ENCODE assay signal across 19 mouse cellular contexts in the genomic region with DNA sequence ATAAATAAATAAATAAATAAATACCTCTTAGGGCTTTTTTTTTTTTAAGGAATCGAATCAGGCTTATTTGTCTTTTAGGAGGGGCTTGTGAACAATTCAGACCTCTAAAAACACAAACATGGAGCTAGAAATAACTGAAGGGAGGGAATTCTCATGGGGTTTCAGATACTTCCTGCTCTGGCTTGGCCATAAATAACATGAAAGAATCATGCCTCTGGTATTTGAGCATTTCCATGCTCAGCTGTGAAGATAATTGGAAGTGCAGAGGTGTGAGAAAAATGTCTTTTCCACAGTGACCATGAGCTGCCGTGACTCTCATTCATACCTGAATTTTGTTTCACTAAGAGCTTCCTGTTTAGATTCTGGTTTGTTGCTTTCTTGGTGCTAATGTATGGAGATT.
A peak's percentile ranks its signal among the peaks of the same experiment; 100 is the strongest.
DNase-seq lines count a peak whose midpoint lies in the region; ATAC-seq and TF ChIP-seq lines count a peak whose summit lies in the region.
"Had no signal": no experiment of that assay in that cellular context is flagged by ENCODE, and none has a peak within 500 bp of the region (broad histone marks: within the 10 kb centered on the region; RNA-seq: fewer than 3 reads in every experiment).

No protein-coding gene starts in this region.

- H3K27me3 ChIP-seq in heart, embryonic 16.5 days (ENCODE audit: control insufficient read depth, insufficient read depth, low read length): no peaks in the 10 kb centered on the region
- H3K27me3 ChIP-seq in forebrain, embryonic 15.5 days: no peaks in the 10 kb centered on the region
- H3K27me3 ChIP-seq: hindbrain, embryonic 12.5 days; midbrain, embryonic 12.5 days; neural tube, embryonic 15.5 days had no signal

- no peak overlapping the region for H3K4me3 ChIP-seq in heart, embryonic 16.5 days (ENCODE audit: low read length)
- no peak overlapping the region for H3K4me3 ChIP-seq in forebrain, embryonic 15.5 days
- H3K4me3 ChIP-seq: hindbrain, embryonic 12.5 days; midbrain, embryonic 12.5 days; myocyte; neural tube, embryonic 15.5 days had no signal

- no peak for TF ChIP-seq CTCF in brain, embryonic 14.5 days (IDR thresholded peaks at IDR 0.05; ENCODE audit: borderline replicate concordance, extremely low read depth, insufficient read depth, insufficient read length)

- peak; percentile 79 for ATAC-seq in heart, embryonic 16.5 days (replicated peaks; ENCODE audit: extremely low read depth, insufficient read depth, low FRiP score)
- no peak for ATAC-seq in forebrain, embryonic 15.5 days (replicated peaks)

- H3K27ac ChIP-seq in heart, embryonic 16.5 days (ENCODE audit: low read length): peak overlapping the region; percentile 56
- no peak overlapping the region for H3K27ac ChIP-seq in forebrain, embryonic 15.5 days (replicated peaks)
- H3K27ac ChIP-seq: hindbrain, embryonic 12.5 days; macrophage; midbrain, embryonic 12.5 days; neural tube, embryonic 15.5 days; stomach, postnatal 0 days had no signal

- DNase-seq in heart, adult 11 months: peak; percentile 90
- DNase-seq in heart, postnatal 4 days: no peak
- peak; percentile 22 for DNase-seq in kidney, adult 9 months
- no peak for DNase-seq in kidney, adult 18-20 months
- peak; percentile 25 for DNase-seq in brain, embryonic 14.5 days (ENCODE audit: low read depth)
- no peak for DNase-seq in urinary bladder, postnatal 4 days (ENCODE audit: low spot score in 2 of 2)
- DNase-seq: cerebellum, postnatal 10 days; gastrocnemius, postnatal 10 days; lung, adult 2 months; right cerebral cortex, postnatal 25 days; thymus, postnatal 14 days had no signal

- no peaks in the 10 kb centered on the region for H3K9me3 ChIP-seq in heart, embryonic 16.5 days (replicated peaks; ENCODE audit: control insufficient read depth, low read length)
- no peaks in the 10 kb centered on the region for H3K9me3 ChIP-seq in forebrain, embryonic 15.5 days
- H3K9me3 ChIP-seq: hindbrain, embryonic 12.5 days; midbrain, embryonic 12.5 days; neural tube, embryonic 15.5 days had no signal

- H3K4me1 ChIP-seq in heart, embryonic 16.5 days (ENCODE audit: control insufficient read depth, insufficient read depth, low read length): peaks cover 16% of the 10 kb centered on the region
- H3K4me1 ChIP-seq in forebrain, embryonic 15.5 days: no peaks in the 10 kb centered on the region
- H3K4me1 ChIP-seq: hindbrain, embryonic 12.5 days; midbrain, embryonic 12.5 days; neural tube, embryonic 15.5 days had no signal

- no peak overlapping the region for H3K4me2 ChIP-seq in heart, embryonic 16.5 days (ENCODE audit: low read depth, low read length)
- no peak overlapping the region for H3K4me2 ChIP-seq in forebrain, embryonic 15.5 days (replicated peaks)
- H3K4me2 ChIP-seq: hindbrain, embryonic 12.5 days; midbrain, embryonic 12.5 days; neural tube, embryonic 15.5 days had no signal

- TF ChIP-seq POLR2A in brain, embryonic 14.5 days (IDR thresholded peaks at IDR 0.05; ENCODE audit: borderline replicate concordance, extremely low read depth, insufficient read depth, insufficient read length, poor library complexity, severe bottlenecking): no peak

- no peak overlapping the region for H3K9ac ChIP-seq in heart, embryonic 16.5 days (ENCODE audit: low read length)
- no peak overlapping the region for H3K9ac ChIP-seq in forebrain, embryonic 15.5 days (replicated peaks)
- H3K9ac ChIP-seq: hindbrain, embryonic 12.5 days; midbrain, embryonic 12.5 days; neural tube, embryonic 15.5 days had no signal

- no peaks in the 10 kb centered on the region for H3K36me3 ChIP-seq in heart, embryonic 16.5 days (ENCODE audit: control insufficient read depth, insufficient read depth)
- H3K36me3 ChIP-seq in forebrain, embryonic 15.5 days: no peaks in the 10 kb centered on the region
- H3K36me3 ChIP-seq: hindbrain, embryonic 12.5 days; midbrain, embryonic 12.5 days; neural tube, embryonic 15.5 days had no signal

- WGBS in heart, embryonic 16.5 days: 24% methylated on average over 2 of the region's 2 CpGs
- 75% methylated on average over 2 of the region's 2 CpGs for WGBS in forebrain, embryonic 15.5 days

Comparison
In these comparisons a context has a peak if more than half of its experiments do, and no peak if none do; other contexts are left out.
1. DNase-seq: peak in heart, adult 11 months (single experiment), kidney, adult 9 months (single experiment) and brain, embryonic 14.5 days (single experiment); none in heart, postnatal 4 days (single experiment), kidney, adult 18-20 months (single experiment) and urinary bladder, postnatal 4 days (0 of 2).